Mouse (Mus musculus) MEL (cell line): ENCODE data around the gene Kcnab1. TPM values are rescaled to one million over a fixed set of nuclear protein-coding genes. Genes with fewer than 3 reads are reported as not detected.

ENCODE experiments used
- DNase-seq: peaks from one replicate; pipeline ENCODE4 v3.0.0; 2011; ENCODE audit warnings: low read depth, low spot score
- H3K27ac ChIP-seq: 2 replicates; pipeline ENCODE4 v1.5.1; 2012; ENCODE audit warnings: low read depth, mild to moderate bottlenecking, control low read depth, low read length, moderate library complexity; ENCODE audit not compliant: control insufficient read depth
- H3K27me3 ChIP-seq, 2 experiments: fragments of 150-350 bp in 1 of 2; sonication (generic) in 1 of 2; 2 replicates each; pipeline ENCODE4 v1.6.1; 2012; ENCODE audit warnings: low read length in 2 of 2, mild to moderate bottlenecking in 2 of 2, improper control_type of control experiment in 1 of 2, moderate library complexity in 1 of 2; ENCODE audit not compliant: insufficient read depth in 2 of 2, control insufficient read depth in 1 of 2
- H3K36me3 ChIP-seq, 2 experiments: 2 replicates each; pipeline ENCODE4 v1.6.1; 2012 to 2014; ENCODE audit warnings: low read length in 2 of 2, improper control_type of control experiment in 1 of 2, inconsistent platforms in 1 of 2, mild to moderate bottlenecking in 1 of 2; ENCODE audit not compliant: insufficient read depth in 2 of 2, control insufficient read depth in 1 of 2
- H3K4me1 ChIP-seq, 2 experiments: fragments of 150-350 bp in 1 of 2; sonication (generic) in 1 of 2; 2 replicates each; pipeline ENCODE4 v1.6.1; 2012; ENCODE audit warnings: low read length in 2 of 2, improper control_type of control experiment in 1 of 2, mild to moderate bottlenecking in 1 of 2; ENCODE audit not compliant: insufficient read depth in 2 of 2, control insufficient read depth in 1 of 2
- H3K4me3 ChIP-seq, 2 experiments: fragments of 150-350 bp in 1 of 2; sonication (generic) in 1 of 2; 2 replicates each; pipeline ENCODE4 v1.5.1; 2012; ENCODE audit warnings: low read depth in 2 of 2, low read length in 2 of 2, mild to moderate bottlenecking in 2 of 2, moderate library complexity in 2 of 2, control low read depth in 1 of 2, improper control_type of control experiment in 1 of 2; ENCODE audit not compliant: control insufficient read depth in 1 of 2, insufficient read depth in 1 of 2
- H3K79me2 ChIP-seq: 2 replicates; pipeline ENCODE4 v1.6.1; 2012; ENCODE audit warnings: mild to moderate bottlenecking, low read length, moderate library complexity; ENCODE audit not compliant: control insufficient read depth, poor library complexity, insufficient read depth
- H3K9ac ChIP-seq: 2 replicates; pipeline ENCODE4 v1.6.1; 2012; ENCODE audit warnings: low read depth, mild to moderate bottlenecking, control low read depth, low read length, moderate library complexity; ENCODE audit not compliant: control insufficient read depth, poor library complexity, severe bottlenecking
- H3K9me3 ChIP-seq: fragments of 150-350 bp; sonication (generic); replicated peaks from 2 replicates; pipeline ENCODE4 v1.6.1; 2012; ENCODE audit warnings: mild to moderate bottlenecking, low read length, improper control_type of control experiment, moderate library complexity; ENCODE audit not compliant: insufficient read depth
- CHD1 ChIP-seq: IDR thresholded peaks from 2 replicates; pipeline ENCODE4 v1.6.1; 2012; ENCODE audit warnings: low read depth, mild to moderate bottlenecking, inconsistent platforms, low read length, improper control_type of control experiment
- EP300 ChIP-seq, 2 experiments: IDR thresholded peaks; 2 replicates each; pipeline ENCODE4 v1.6.1; 2011; ENCODE audit warnings: improper control_type of control experiment in 2 of 2, low read length in 2 of 2, low read depth in 1 of 2, mild to moderate bottlenecking in 1 of 2
- JUND ChIP-seq: IDR thresholded peaks from 2 replicates; pipeline ENCODE4 v1.6.1; 2011; ENCODE audit warnings: low read depth, mild to moderate bottlenecking, improper control_type of control experiment, low read length
- KAT2A ChIP-seq: conservative IDR thresholded peaks from 2 replicates; pipeline ENCODE4 v1.6.1; 2012; ENCODE audit warnings: low read depth, low read length, improper control_type of control experiment, inconsistent platforms
- MAFK ChIP-seq: IDR thresholded peaks from 2 replicates; pipeline ENCODE4 v1.6.1; 2011; ENCODE audit warnings: low read depth, mild to moderate bottlenecking, low read length, improper control_type of control experiment, borderline replicate concordance
- MAX ChIP-seq: IDR thresholded peaks from 2 replicates; pipeline ENCODE4 v1.6.1; 2011; ENCODE audit warnings: low read length, improper control_type of control experiment
- MXI1 ChIP-seq: IDR thresholded peaks from 2 replicates; pipeline ENCODE4 v1.6.1; 2011; ENCODE audit warnings: mild to moderate bottlenecking, low read depth, low read length, improper control_type of control experiment
- MYB ChIP-seq: IDR thresholded peaks from 2 replicates; pipeline ENCODE4 v1.6.1; 2011; ENCODE audit warnings: mild to moderate bottlenecking, low read depth, low read length, improper control_type of control experiment
- POLR2AphosphoS2 ChIP-seq: IDR thresholded peaks from 2 replicates; pipeline ENCODE4 v1.6.1; 2011; ENCODE audit warnings: low read length, improper control_type of control experiment
- RAD21 ChIP-seq: IDR thresholded peaks from 2 replicates; pipeline ENCODE4 v1.6.1; 2011; ENCODE audit warnings: mild to moderate bottlenecking, low read depth, low read length, improper control_type of control experiment
- SIN3A ChIP-seq: IDR thresholded peaks from 2 replicates; pipeline ENCODE4 v1.6.1; 2012; ENCODE audit warnings: low read length, improper control_type of control experiment, inconsistent platforms
- SMC3 ChIP-seq: IDR thresholded peaks from 2 replicates; pipeline ENCODE4 v1.6.1; 2011; ENCODE audit warnings: low read depth, low read length, improper control_type of control experiment
- TBP ChIP-seq: IDR thresholded peaks from 2 replicates; pipeline ENCODE4 v1.8.0; 2011; ENCODE audit warnings: low read depth, low read length, improper control_type of control experiment
- UBTF ChIP-seq: IDR thresholded peaks from 2 replicates; pipeline ENCODE4 v1.6.1; 2012; ENCODE audit warnings: low read depth, mild to moderate bottlenecking, inconsistent platforms, low read length, improper control_type of control experiment, moderate library complexity, borderline replicate concordance; ENCODE audit not compliant: insufficient read depth
- USF2 ChIP-seq, 2 experiments: IDR thresholded peaks; 2 replicates each; pipeline ENCODE4 v1.6.1; 2011 to 2012; ENCODE audit warnings: improper control_type of control experiment in 2 of 2, low read length in 2 of 2, borderline replicate concordance in 1 of 2, inconsistent platforms in 1 of 2, low read depth in 1 of 2, mild to moderate bottlenecking in 1 of 2; ENCODE audit not compliant: insufficient read depth in 1 of 2
- ZC3H11A ChIP-seq: IDR thresholded peaks from 2 replicates; pipeline ENCODE4 v1.6.1; 2012; ENCODE audit warnings: low read depth, mild to moderate bottlenecking, inconsistent platforms, low read length, improper control_type of control experiment
- ZKSCAN1 ChIP-seq: IDR thresholded peaks from 2 replicates; pipeline ENCODE4 v1.6.1; 2012; ENCODE audit warnings: low read depth, mild to moderate bottlenecking, inconsistent platforms, low read length, improper control_type of control experiment, moderate library complexity
- ZNF384 ChIP-seq: IDR thresholded peaks from 2 replicates; pipeline ENCODE4 v1.6.1; 2012; ENCODE audit warnings: low read depth, mild to moderate bottlenecking, inconsistent platforms, low read length, improper control_type of control experiment
- polyA plus RNA-seq, 2 experiments: library from polyadenylated mRNA; stranded (reverse) in 1 of 2; unstranded in 1 of 2; fragments of >175 nt in 1 of 2; fragments of >200 nt in 1 of 2; gene quantifications; 2 replicates each; pipeline versions ENCODE4 v1.2.1 to v1.2.4; 2012; ENCODE audit warnings: low replicate concordance in 2 of 2, low read depth in 1 of 2; ENCODE audit not compliant: insufficient read length in 2 of 2, insufficient read depth in 1 of 2, missing spikeins in 1 of 2
- total RNA-seq: library from RNA; depleted of rRNA; stranded (reverse); fragments of 300-350 nt; gene quantifications from 2 replicates; pipeline ENCODE4 v1.2.3, GENCODE M21; 2012

Gene Kcnab1
- total and polyA plus RNA-seq, 3 experiments: 0.06 to 0.08 TPM; not detected in 1

GRCm38 (mm10) chr3:65273317-65273716 is 164.1 kb downstream of the Kcnab1 start:
- no peak overlapping the region for H3K9ac ChIP-seq
- H3K27me3 ChIP-seq: no peaks in the 10 kb centered on the region; a peak in 2 of 4 replicates
- H3K36me3 ChIP-seq: no peaks in the 10 kb centered on the region
- TF ChIP-seq USF2 (IDR thresholded peaks at IDR 0.05; ENCODE audit: borderline replicate concordance in 1 of 2, insufficient read depth in 1 of 2, low read depth in 1 of 2, low read length in 2 of 2): no peak
- no peak for TF ChIP-seq SIN3A
- no peak for TF ChIP-seq ZC3H11A
- TF ChIP-seq ZKSCAN1: no peak
- TF ChIP-seq KAT2A: no peak
- TF ChIP-seq ZNF384: no peak
- no peak for TF ChIP-seq CHD1
- TF ChIP-seq MAX: no peak
- TF ChIP-seq MYB: no peak
- TF ChIP-seq JUND: no peak
- TF ChIP-seq UBTF: no peak
- TF ChIP-seq SMC3: no peak
- TF ChIP-seq POLR2AphosphoS2: no peak
- TF ChIP-seq RAD21: no peak
- TF ChIP-seq MAFK: no peak
- no peak for TF ChIP-seq MXI1
- no peak for TF ChIP-seq EP300 (IDR thresholded peaks at IDR 0.05; ENCODE audit: low read depth in 1 of 2, low read length in 2 of 2)
- no peak for TF ChIP-seq TBP
- H3K27ac ChIP-seq: no peak overlapping the region
- no peak for DNase-seq
- no peaks in the 10 kb centered on the region for H3K79me2 ChIP-seq
- H3K4me3 ChIP-seq: no peak overlapping the region
- no peaks in the 10 kb centered on the region for H3K9me3 ChIP-seq
- H3K4me1 ChIP-seq: no peaks in the 10 kb centered on the region

DNA sequence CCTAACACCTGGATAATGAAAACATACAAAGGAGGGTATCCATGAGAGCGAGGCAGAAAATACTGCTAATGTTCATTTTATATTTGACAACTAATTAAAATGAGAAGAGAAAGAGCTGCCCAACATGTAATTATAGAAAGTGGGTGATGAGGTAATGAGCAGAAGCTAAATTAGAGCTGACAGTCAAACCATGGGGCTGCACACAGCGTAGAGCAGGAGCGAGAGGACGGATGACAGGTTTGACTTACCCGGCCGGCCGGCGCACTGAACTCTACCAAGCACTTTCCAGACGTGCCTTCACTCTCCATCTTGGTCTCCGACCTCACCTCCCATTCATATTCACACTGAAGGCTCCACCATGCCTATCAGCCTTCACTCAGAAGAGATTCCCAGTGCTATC is 168.6 kb downstream of the Kcnab1 start:
- no peak for DNase-seq
- no peaks in the 10 kb centered on the region for H3K36me3 ChIP-seq
- H3K27me3 ChIP-seq: no peaks in the 10 kb centered on the region; a peak in 2 of 4 replicates
- H3K4me1 ChIP-seq: no peaks in the 10 kb centered on the region
- H3K27ac ChIP-seq: no peak overlapping the region
- H3K79me2 ChIP-seq: no peaks in the 10 kb centered on the region
- no peak overlapping the region for H3K4me3 ChIP-seq
- H3K9me3 ChIP-seq: no peaks in the 10 kb centered on the region
- no peak for TF ChIP-seq EP300 (IDR thresholded peaks at IDR 0.05; ENCODE audit: low read depth in 1 of 2, low read length in 2 of 2)
- no peak overlapping the region for H3K9ac ChIP-seq
